Mouse (Mus musculus) MEL-GATA-1-ER (cell line): ENCODE measurements around the gene Kirrel3.

ENCODE experiments used
- DNase-seq: peaks from one replicate; pipeline ENCODE4 v3.0.0-alpha.2; 2012; ENCODE audit warnings: low read depth; ENCODE audit errors: extremely low read depth

Gene Kirrel3

DNA sequence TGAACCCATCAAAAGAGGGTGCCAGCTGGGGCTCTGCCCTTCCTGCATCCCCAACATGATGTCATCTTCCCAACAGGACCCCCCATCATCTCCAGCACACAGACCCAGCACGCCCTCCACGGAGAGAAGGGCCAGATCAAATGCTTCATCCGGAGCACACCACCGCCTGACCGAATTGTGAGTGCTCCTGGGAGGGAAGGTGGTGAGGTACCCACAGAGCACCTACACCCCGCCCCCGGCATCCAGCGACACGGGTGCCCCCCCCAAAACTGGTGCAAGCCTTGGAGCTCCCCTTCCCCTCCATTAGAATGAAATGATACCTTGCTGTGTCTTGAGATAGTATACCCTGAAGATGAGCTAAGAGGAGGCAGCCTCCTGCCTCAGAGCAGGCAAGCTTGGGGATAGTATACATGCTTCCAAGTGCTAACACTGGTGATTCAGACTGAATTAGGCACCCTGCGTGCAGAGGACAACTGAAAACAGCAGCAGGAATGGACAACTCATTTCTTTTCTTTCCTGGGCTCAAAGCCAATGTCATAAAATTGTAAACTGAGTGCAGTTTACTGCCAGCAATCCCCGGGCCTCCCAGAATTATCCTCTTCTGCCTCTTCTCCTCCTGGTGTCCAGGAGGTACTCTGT, 534.4 kb downstream of the Kirrel3 start:
- no peak for DNase-seq

DNA sequence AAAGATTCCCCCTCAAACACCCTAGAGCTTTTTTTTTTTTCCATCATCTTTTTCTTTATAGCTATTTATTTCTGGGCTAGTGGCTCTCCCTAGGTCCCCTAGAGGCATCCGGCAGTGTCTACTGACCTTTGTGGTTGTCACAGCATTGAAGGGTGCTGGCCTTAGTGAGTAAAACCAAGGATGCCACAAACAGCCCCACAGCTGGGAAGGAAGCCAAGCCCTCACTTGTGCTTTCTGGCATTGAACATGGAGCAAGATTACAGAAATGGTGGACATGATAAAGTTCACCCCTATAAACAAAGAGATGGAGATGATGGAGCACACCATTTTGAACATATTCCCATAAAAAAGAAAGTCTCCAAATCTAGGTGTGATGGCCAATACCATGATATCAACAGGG, 536.0 kb downstream of the Kirrel3 start:
- no peak for DNase-seq

GRCm38 (mm10) chr9:35024591-35025496, 539.1 kb downstream of the Kirrel3 start:
- no peak for DNase-seq

DNA sequence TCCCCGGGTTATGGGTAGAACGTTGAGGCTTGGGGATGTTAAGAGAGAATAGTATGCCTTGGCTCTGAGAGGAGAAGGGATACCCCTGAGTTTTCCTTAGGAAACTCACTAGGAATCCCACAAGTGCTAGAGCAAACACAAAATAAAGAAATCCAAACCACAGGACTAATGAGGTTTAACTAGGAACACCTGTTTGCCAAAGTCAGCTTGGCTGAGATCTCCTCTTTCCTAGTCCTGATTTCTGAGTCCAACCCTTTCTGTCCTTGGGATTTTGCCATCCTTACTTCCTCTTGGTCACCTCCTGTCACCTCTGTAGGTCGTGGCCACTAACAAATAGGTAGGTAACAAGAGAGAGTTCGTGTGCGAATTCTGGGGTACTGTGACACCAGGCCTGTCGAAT, 540.6 kb downstream of the Kirrel3 start:
- DNase-seq, result no peak

GRCm38 (mm10) chr9:35026897-35027311, 541.2 kb downstream of the Kirrel3 start:
- DNase-seq, result no peak

GRCm38 (mm10) chr9:35027382-35027997, 541.8 kb downstream of the Kirrel3 start:
- DNase-seq, result no peak

DNA sequence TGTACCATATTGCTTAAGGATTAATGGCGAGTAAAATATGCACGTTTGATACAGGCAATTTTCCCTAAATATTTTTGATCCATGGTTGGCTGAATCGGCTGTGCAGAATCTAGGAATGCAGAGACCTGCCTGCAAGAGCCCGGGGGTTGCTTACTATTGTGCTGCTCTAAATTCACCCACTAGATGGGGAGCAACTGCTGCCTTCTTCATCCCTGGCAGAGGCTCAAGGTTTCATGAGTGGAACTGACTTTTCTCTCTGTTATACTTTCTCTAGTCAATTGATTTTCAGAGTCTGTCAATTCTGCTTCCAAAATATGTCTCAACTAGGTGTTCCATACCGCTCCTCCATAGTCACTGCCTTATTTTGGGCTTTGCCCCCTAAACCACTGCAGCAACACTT, 545.1 kb downstream of the Kirrel3 start:
- no peak for DNase-seq

DNA sequence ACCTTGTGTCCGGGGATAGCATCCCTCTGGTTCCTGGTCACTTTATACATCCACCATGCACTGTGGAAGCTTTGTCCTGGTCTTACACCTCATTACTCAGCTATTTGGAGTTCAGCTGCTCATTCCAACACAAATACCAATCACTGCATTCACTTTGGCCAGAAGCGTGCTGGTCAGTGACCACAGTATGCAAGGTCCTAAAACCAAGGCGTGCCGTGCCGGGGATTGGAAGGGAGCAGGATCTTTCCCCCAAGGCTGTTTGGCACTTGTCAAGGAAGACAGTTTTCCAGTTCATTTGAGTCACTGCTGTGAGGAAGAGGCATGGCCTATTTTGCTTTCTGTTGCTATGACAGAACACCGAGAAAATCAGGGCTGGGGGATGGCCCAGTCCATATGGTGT, 546.8 kb downstream of the Kirrel3 start:
- no peak for DNase-seq

- no peak for DNase-seq
Measured at GRCm38 (mm10) chr9:35035074-35035473, 549.4 kb downstream of the Kirrel3 start.

DNA sequence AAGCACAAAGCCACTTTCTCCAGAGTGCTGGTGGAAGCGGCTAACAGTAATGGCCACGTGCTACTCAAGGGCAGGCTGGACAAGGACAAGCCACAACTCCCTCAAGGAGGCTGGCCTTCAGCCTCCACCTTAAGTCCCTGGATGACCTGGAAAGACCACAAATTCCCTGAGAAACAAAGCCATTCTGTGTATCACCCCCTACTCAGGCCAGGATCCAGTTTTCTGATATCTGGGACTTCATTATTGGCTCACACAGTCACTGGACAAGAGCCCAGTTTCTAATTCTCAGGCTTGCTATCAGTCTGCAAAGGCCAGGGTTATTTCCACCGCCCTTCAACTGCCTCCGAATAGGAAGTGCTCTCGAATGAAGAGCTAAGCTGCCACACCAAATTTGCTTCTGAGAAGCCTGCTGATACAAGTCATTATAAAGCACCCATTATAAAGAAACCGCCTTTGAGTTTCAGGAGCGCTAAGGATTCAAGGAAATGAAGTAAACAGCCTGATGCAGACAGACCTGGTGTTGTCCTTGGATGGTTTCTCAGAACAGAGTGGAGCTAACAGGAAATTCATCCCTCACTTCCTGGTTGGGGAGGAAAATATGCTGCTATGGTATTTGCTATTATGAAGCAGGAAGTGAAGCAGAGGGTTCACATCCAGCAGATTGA, 553.4 kb downstream of the Kirrel3 start:
- no peak for DNase-seq

DNA sequence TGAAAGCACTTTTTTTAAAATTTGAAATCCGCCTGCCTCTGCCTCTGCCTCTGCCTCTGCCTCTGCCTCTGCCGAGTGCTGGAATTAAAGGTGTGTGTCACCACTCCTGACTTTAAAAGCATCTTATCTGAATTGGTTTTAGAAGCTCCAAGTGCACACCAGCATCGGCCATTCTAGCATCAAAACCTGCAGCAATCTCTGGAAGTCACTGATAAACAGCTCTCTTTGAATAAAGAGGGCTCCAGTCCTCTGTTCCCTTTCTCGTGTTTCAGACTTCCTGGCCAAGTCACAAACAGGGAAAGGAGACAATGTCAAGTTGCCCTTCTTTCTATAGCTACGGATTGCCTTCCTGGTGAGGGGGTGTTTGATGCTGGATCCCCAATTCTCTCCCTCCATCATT, 554.2 kb downstream of the Kirrel3 start:
- DNase-seq, result no peak

DNA sequence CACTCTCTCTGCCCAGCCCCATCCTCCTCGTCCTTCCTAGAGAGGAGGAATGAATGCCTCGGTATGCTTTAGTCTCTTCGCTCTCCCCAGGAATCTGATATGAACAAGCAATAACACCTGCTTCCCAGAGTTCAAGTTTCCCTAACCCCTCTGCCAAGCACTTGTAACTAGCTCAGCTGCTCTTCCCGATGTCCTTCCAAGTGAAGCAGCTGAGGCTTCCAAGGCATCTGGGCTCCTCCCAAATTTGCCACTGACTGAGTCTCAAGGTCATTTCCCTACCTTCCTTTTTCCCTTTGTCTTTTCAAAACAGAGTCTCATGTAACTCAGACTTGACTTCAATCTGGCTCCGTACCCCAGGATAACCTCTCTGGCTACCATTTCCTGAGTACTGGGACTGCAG, 555.8 kb downstream of the Kirrel3 start:
- no peak for DNase-seq

GRCm38 (mm10) chr9:35043619-35044018, 557.9 kb downstream of the Kirrel3 start:
- no peak for DNase-seq

- no peak for DNase-seq
Measured at GRCm38 (mm10) chr9:35044458-35044857, 558.8 kb downstream of the Kirrel3 start.

GRCm38 (mm10) chr9:35045031-35045531, 559.4 kb downstream of the Kirrel3 start:
- no peak for DNase-seq

DNA sequence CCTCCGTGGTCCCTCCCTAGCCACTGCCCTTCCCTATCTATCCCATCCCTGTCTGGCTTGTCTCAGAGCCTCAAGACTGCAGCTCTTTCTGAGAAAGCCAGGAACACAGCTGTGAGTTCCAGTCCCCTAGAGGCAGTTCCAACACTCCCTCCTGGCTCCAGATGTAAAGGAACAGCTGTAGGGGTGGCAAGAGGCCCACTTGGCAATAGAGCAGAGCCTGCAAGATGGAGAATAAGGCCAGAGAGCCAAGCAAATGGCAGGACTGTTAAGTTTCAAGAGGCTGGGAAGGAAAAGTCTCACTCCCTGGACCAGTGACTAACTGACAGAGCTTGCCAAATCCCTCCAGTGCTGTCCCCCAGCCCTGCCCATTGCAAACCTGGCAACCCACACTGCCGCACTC, 560.1 kb downstream of the Kirrel3 start:
- no peak for DNase-seq

DNA sequence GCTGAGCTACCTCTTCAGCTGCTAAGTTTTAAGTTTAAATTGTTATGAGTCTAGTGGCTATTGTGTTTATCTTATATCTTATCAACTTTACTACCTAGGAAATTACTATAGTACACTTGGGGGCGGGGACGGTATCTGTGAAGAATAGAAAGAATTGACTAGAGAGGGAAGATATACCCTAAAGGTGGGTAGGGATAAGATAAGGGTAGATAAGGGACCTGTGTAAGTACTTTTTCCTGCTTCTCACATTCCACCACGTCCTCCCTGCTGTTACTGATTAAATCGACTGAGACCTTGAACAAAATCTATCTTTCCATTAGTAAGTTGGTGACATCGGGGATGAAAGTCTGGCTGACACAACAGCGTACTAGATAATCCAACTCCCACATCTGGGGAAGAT, 562.8 kb downstream of the Kirrel3 start:
- no peak for DNase-seq

GRCm38 (mm10) chr9:35049891-35050527, 564.3 kb downstream of the Kirrel3 start:
- DNase-seq, result no peak

DNA sequence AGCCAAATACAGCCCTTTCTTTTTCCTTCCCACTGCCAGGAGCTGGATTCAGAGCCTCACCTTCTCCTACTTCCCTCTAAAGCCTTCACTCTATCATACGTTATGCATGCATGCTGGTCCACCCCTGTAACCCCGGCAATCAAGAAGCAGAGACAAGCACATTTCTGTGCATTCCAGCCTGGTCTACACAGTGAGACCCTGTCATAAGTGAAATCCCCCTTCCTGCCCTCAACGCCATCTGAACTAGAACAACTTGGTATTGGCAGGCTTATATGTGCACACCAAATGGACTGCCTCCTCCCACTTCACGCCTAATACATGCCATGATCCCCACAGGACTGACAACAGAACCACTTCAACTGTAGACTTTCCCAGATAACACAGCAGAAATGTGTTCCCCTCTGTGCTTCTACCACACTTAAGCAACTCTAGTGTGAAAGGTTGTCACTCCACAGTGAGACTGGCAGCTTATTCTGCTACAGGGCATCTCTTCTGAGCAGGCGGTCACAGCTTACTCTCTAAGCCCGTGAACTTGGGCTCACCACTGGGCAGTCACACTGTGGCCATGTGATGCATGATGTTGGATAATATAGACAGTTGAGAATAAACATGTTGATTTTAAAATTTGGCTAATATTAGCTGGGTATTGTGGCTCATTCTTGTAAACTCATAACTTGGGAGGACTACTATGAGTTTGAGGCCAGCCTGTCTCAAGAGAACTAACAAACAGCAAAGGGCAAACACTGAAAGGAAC, 565.2 kb downstream of the Kirrel3 start:
- no peak for DNase-seq

- DNase-seq, result no peak
Measured at GRCm38 (mm10) chr9:35051666-35052065, 566.0 kb downstream of the Kirrel3 start.
